Mouse (Mus musculus): ENCODE results near the gene Akr1a1. TPM values are rescaled to one million over a fixed set of nuclear protein-coding genes. Genes with fewer than 3 reads are reported as not detected.
"Not testable (repeated sequence)": the region's sequence is repeated elsewhere in the genome, so short reads cannot be mapped to it uniquely, and the experiment has no call there.

The Akr1a1 gene
- total and polyA plus RNA-seq, 3 experiments = 373 to 533 (median 470) TPM

GRCm38 (mm10) chr4:116660829-116661228 is 9.3 kb upstream of the Akr1a1 start:
- Histone ChIP-seq H3K4me1 (ENCODE audit: control insufficient read depth in 1 of 2, insufficient read depth in 2 of 2) (peaks cover 0 to 6% of the 10 kb centered on the region in 2 experiments; a peak in 2 of 4 replicates), H3K4me2 (ENCODE audit: insufficient read depth, low read depth, poor library complexity, severe bottlenecking) (no peak overlapping the region), H3K9ac (ENCODE audit: insufficient read depth, low read depth) (no peak overlapping the region), H3K79me2 (replicated peaks; ENCODE audit: control insufficient read depth, extremely low read depth, insufficient read depth, poor library complexity, severe bottlenecking) (no peaks in the 10 kb centered on the region), H3K4me3 (replicated peaks in 1 of 3; ENCODE audit: low read depth in 2 of 3, low read length in 2 of 3, poor library complexity in 1 of 3) (no peak overlapping the region), H3K36me3 (replicated peaks in 1 of 2; ENCODE audit: control insufficient read depth in 1 of 2, insufficient read depth in 1 of 2, low read length in 1 of 2) (no peaks in the 10 kb centered on the region), H3K27ac (ENCODE audit: insufficient read depth, low read depth) (no peak overlapping the region), H3K27me3 (replicated peaks) (no peaks in the 10 kb centered on the region), H3K9me3 (replicated peaks; ENCODE audit: low read length) (no peaks in the 10 kb centered on the region)
- dilution Hi-C loops (cut with MboI; ENCODE audit: extremely low pct_ligation_motif_present, extremely low pct_unique_long_range_greater_than_20kb, low sequenced_read_pairs) = no loop called here
- TF ChIP-seq ZKSCAN1 (IDR thresholded peaks at IDR 0.05; ENCODE audit: borderline replicate concordance, low read depth, low read length) (no peak), MXI1 (IDR thresholded peaks at IDR 0.05; ENCODE audit: low read depth, low read length) (no peak), ETS1 (conservative IDR thresholded peaks at IDR 0.05; ENCODE audit: low read depth, low read length) (no peak)
- DNase-seq (ENCODE audit: extremely low read depth) = no peak
- in situ Hi-C loops (cut with MboI; ENCODE audit: low pct_ligation_motif_present, low pct_unique_long_range_greater_than_20kb, low sequenced_read_pairs) = no loop called here

GRCm38 (mm10) chr4:116659916-116660315 is 8.4 kb upstream of the Akr1a1 start:
- H3K4me1 ChIP-seq (ENCODE audit: control insufficient read depth in 1 of 2, insufficient read depth in 2 of 2) = peaks cover 3 to 15% of the 10 kb centered on the region in 2 experiments; a peak in 3 of 4 replicates
- DNase-seq (ENCODE audit: extremely low read depth); H3K9me3 ChIP-seq (replicated peaks; ENCODE audit: low read length); H3K79me2 ChIP-seq (replicated peaks; ENCODE audit: control insufficient read depth, extremely low read depth, insufficient read depth, poor library complexity, severe bottlenecking); H3K36me3 ChIP-seq (replicated peaks in 1 of 2; ENCODE audit: control insufficient read depth in 1 of 2, insufficient read depth in 1 of 2, low read length in 1 of 2); H3K27me3 ChIP-seq (replicated peaks); H3K27ac ChIP-seq (ENCODE audit: insufficient read depth, low read depth); dilution Hi-C loops (cut with MboI; ENCODE audit: extremely low pct_ligation_motif_present, extremely low pct_unique_long_range_greater_than_20kb, low sequenced_read_pairs); H3K4me2 ChIP-seq (ENCODE audit: insufficient read depth, low read depth, poor library complexity, severe bottlenecking); H3K4me3 ChIP-seq (replicated peaks in 1 of 3; ENCODE audit: low read depth in 2 of 3, low read length in 2 of 3, poor library complexity in 1 of 3); H3K9ac ChIP-seq (ENCODE audit: insufficient read depth, low read depth); in situ Hi-C loops (cut with MboI; ENCODE audit: low pct_ligation_motif_present, low pct_unique_long_range_greater_than_20kb, low sequenced_read_pairs): not testable (repeated sequence)

GRCm38 (mm10) chr4:116659474-116659873 is 8.0 kb upstream of the Akr1a1 start:
- Histone ChIP-seq H3K9ac (ENCODE audit: insufficient read depth, low read depth) (no peak overlapping the region), H3K27me3 (replicated peaks) (no peaks in the 10 kb centered on the region), H3K4me1 (ENCODE audit: control insufficient read depth in 1 of 2, insufficient read depth in 2 of 2) (peaks cover 3 to 17% of the 10 kb centered on the region in 2 experiments; a peak in 3 of 4 replicates), H3K4me3 (replicated peaks in 1 of 3; ENCODE audit: low read depth in 2 of 3, low read length in 2 of 3, poor library complexity in 1 of 3) (no peak overlapping the region), H3K79me2 (replicated peaks; ENCODE audit: control insufficient read depth, extremely low read depth, insufficient read depth, poor library complexity, severe bottlenecking) (no peaks in the 10 kb centered on the region), H3K9me3 (replicated peaks; ENCODE audit: low read length) (no peaks in the 10 kb centered on the region), H3K36me3 (replicated peaks in 1 of 2; ENCODE audit: control insufficient read depth in 1 of 2, insufficient read depth in 1 of 2, low read length in 1 of 2) (no peaks in the 10 kb centered on the region), H3K27ac (ENCODE audit: insufficient read depth, low read depth) (no peak overlapping the region), H3K4me2 (ENCODE audit: insufficient read depth, low read depth, poor library complexity, severe bottlenecking) (no peak overlapping the region)
- no peak for TF ChIP-seq MAX (IDR thresholded peaks at IDR 0.05; ENCODE audit: low read length)
- no peak for TF ChIP-seq RCOR1 (conservative IDR thresholded peaks at IDR 0.05; ENCODE audit: low read depth, low read length)
- no peak for TF ChIP-seq POLR2A (IDR thresholded peaks at IDR 0.05; ENCODE audit: low read depth, low read length)
- TF ChIP-seq JUND (conservative IDR thresholded peaks at IDR 0.05; ENCODE audit: low read depth, low read length) = no peak
- TF ChIP-seq ZC3H11A (IDR thresholded peaks at IDR 0.05; ENCODE audit: low read depth, low read length) = no peak
- TF ChIP-seq ETS1 (conservative IDR thresholded peaks at IDR 0.05; ENCODE audit: low read depth, low read length) = no peak
- no peak for DNase-seq (ENCODE audit: extremely low read depth)
- in situ Hi-C loops (cut with MboI; ENCODE audit: low pct_ligation_motif_present, low pct_unique_long_range_greater_than_20kb, low sequenced_read_pairs) = no loop called here
- dilution Hi-C loops (cut with MboI; ENCODE audit: extremely low pct_ligation_motif_present, extremely low pct_unique_long_range_greater_than_20kb, low sequenced_read_pairs) = no loop called here

Measured in CH12.LX (cell line).